Mouse (Mus musculus) cerebellum, adult 2 months (tissue): Measurements from ENCODE around the gene Slc25a3. TPM values are rescaled to one million over a fixed set of nuclear protein-coding genes. Genes with fewer than 3 reads are reported as not detected.

ENCODE experiments used
- DNase-seq, 2 experiments: peaks; one replicate each; pipeline ENCODE4 v3.0.0; 2021
- H3K27ac ChIP-seq: fragments of 200-500 bp; 2 replicates; pipeline ENCODE4 v1.5.1; 2012; ENCODE audit warnings: low read length, control low read depth, inconsistent platforms; ENCODE audit not compliant: insufficient read depth
- H3K27me3 ChIP-seq: fragments of 200-500 bp; 2 replicates; pipeline ENCODE4 v1.6.1; 2012; ENCODE audit warnings: inconsistent platforms, mild to moderate bottlenecking, low read length, moderate library complexity; ENCODE audit not compliant: control insufficient read depth, insufficient read depth
- H3K4me1 ChIP-seq: fragments of 200-500 bp; 2 replicates; pipeline ENCODE4 v1.6.1; 2011; ENCODE audit warnings: low read length; ENCODE audit not compliant: control insufficient read depth, insufficient read depth
- H3K4me3 ChIP-seq: fragments of 200-500 bp; replicated peaks from 2 replicates; pipeline ENCODE3; 2011; ENCODE audit warnings: mild to moderate bottlenecking, low read depth, low read length, control low read depth; ENCODE audit not compliant: insufficient read depth
- CTCF ChIP-seq: fragments of 200-500 bp; IDR thresholded peaks from 2 replicates; pipeline ENCODE4 v1.5.1; 2011; ENCODE audit warnings: low read depth, mild to moderate bottlenecking, control low read depth, low read length, moderate library complexity, borderline replicate concordance; ENCODE audit not compliant: insufficient read depth
- POLR2A ChIP-seq: fragments of 200-500 bp; IDR thresholded peaks from 2 replicates; pipeline ENCODE4 v1.6.1; 2011; ENCODE audit warnings: low read length, control low read depth, borderline replicate concordance; ENCODE audit not compliant: insufficient read depth
- WGBS: fragments of 180-500 bp; shearing (Covaris S2); methylation state at CpG from one replicate; pipeline ENCODE4 v1.1.7; 2018; 5-methylcytosine and 5-hydroxymethylcytosine counted together
- polyA plus RNA-seq: library from polyadenylated mRNA; depleted of rRNA; stranded (reverse); fragments of >200 nt; gene quantifications from 2 replicates; pipeline ENCODE4 v1.2.3, GENCODE M21; 2012; rRNA removed

Slc25a3 gene
- 772 and 804 TPM in 2 replicates for polyA plus RNA-seq

- no peaks in the 10 kb centered on the region for H3K27me3 ChIP-seq
- H3K27ac ChIP-seq = peak within 1 kb of the TSS; percentile 95
- peak within 1 kb of the TSS; percentile 79 for H3K4me3 ChIP-seq
- TF ChIP-seq POLR2A (peak; percentile 99), CTCF (no peak)
- peaks cover 6% of the 10 kb centered on the region; the same call in 1 of the 2 replicates for H3K4me1 ChIP-seq
- DNase-seq = peak; percentile 98 to 99
- WGBS = 9% methylated on average over 59 of the region's 59 CpGs
Observed at GRCm38 (mm10) chr10:91123828-91124822, at the start of gene Slc25a3. TSS of gene Slc25a3 (minus strand) at chr10:91124059.

GRCm38 (mm10) chr10:91172329-91173100, 48.7 kb upstream of the Slc25a3 start:
- no peak for TF ChIP-seq CTCF
- TF ChIP-seq POLR2A = no peak
- Histone ChIP-seq H3K27ac (no peak overlapping the region), H3K27me3 (no peaks in the 10 kb centered on the region), H3K4me3 (no peak overlapping the region), H3K4me1 (no peaks in the 10 kb centered on the region)
- WGBS = 81% methylated on average over 14 of the region's 14 CpGs
- no peak for DNase-seq

GRCm38 (mm10) chr10:91171455-91172328, 47.8 kb upstream of the Slc25a3 start:
- TF ChIP-seq POLR2A (peak; percentile 59), CTCF (no peak)
- peak overlapping the region; percentile 98 for H3K27ac ChIP-seq
- peak overlapping the region; percentile 82 for H3K4me3 ChIP-seq
- H3K4me1 ChIP-seq = no peaks in the 10 kb centered on the region; the same call in 1 of the 2 replicates
- under 1% methylated on average over 68 of the region's 68 CpGs for WGBS
- peak; percentile 94 to 96 for DNase-seq
- H3K27me3 ChIP-seq = no peaks in the 10 kb centered on the region

- H3K4me3 ChIP-seq = peak overlapping the region; percentile 82
- under 1% methylated on average over 42 of the region's 59 CpGs for WGBS
- TF ChIP-seq POLR2A (no peak), CTCF (no peak)
- H3K27ac ChIP-seq = peak overlapping the region; percentile 98
- no peak for DNase-seq
- no peaks in the 10 kb centered on the region; the same call in 1 of the 2 replicates for H3K4me1 ChIP-seq
- no peaks in the 10 kb centered on the region for H3K27me3 ChIP-seq
Observed at GRCm38 (mm10) chr10:91171041-91171440, 47.2 kb upstream of the Slc25a3 start.

- peak overlapping the region; percentile 82 for H3K4me3 ChIP-seq
- TF ChIP-seq POLR2A (0 out of 2 replicates have a peak, but pooled peaks have one; percentile 32), CTCF (peak; percentile 76)
- H3K4me1 ChIP-seq = no peaks in the 10 kb centered on the region; the same call in 1 of the 2 replicates
- peak overlapping the region; percentile 98 for H3K27ac ChIP-seq
- WGBS = under 1% methylated on average over 49 of the region's 50 CpGs
- H3K27me3 ChIP-seq = no peaks in the 10 kb centered on the region
- peak; percentile 86 to 89 for DNase-seq
Observed at GRCm38 (mm10) chr10:91170143-91170941, 46.5 kb upstream of the Slc25a3 start.

- TF ChIP-seq POLR2A (no peak), CTCF (no peak)
- no peaks in the 10 kb centered on the region; the same call in 1 of the 2 replicates for H3K4me1 ChIP-seq
- peak overlapping the region; percentile 41 for H3K4me3 ChIP-seq
- no peak overlapping the region for H3K27ac ChIP-seq
- H3K27me3 ChIP-seq = no peaks in the 10 kb centered on the region
- WGBS = 18% methylated on average over 17 of the region's 17 CpGs
- DNase-seq = no peak
Observed at GRCm38 (mm10) chr10:91169414-91170065, 45.7 kb upstream of the Slc25a3 start.
